Comparison of ENCODE assay signal across 36 mouse cellular contexts in the genomic region with DNA sequence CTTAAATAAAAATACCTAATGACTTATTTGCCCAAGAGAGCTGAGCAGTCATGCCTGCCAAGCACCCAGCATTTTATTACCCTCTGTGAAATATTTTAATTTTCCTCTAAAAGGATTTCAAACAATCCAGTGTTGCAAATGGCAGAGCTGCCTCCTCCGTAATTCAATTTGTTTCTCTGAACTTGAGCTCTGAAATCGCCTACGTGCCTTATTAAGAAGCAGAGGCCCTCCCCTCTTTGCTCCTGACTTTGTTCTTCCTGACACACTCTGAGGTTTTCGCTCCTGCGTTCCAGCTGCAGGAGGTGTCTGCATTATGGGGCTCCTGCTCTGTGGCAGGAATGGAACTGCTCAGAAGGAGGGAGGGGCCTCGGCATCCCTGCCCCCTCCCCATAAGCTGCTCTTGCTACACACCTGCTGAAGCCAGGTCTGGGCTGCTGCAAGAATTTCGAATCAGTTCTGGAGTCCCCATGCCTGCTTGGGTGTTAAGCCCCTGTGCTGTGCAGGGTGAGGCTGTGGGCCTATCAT. TPM values are rescaled to one million over a fixed set of nuclear protein-coding genes. Genes with fewer than 3 reads are reported as not detected.
DNase-seq lines count a peak whose midpoint lies in the region; ATAC-seq and TF ChIP-seq lines count a peak whose summit lies in the region.
"Had no signal": no experiment of that assay in that cellular context is flagged by ENCODE, and none has a peak within 500 bp of the region (broad histone marks: within the 10 kb centered on the region; RNA-seq: fewer than 3 reads in every experiment).

No protein-coding gene starts in this region.

- H3K27me3 ChIP-seq in limb, embryonic 14.5 days (ENCODE audit: control insufficient read depth, insufficient read depth, low read length): no peaks in the 10 kb centered on the region
- H3K27me3 ChIP-seq: forebrain, embryonic 15.5 days; hindbrain, embryonic 13.5 days; liver, embryonic 15.5 days; stomach, embryonic 15.5 days had no signal

- TF ChIP-seq POLR2A in limb, embryonic 14.5 days (IDR thresholded peaks at IDR 0.05; ENCODE audit: borderline replicate concordance, extremely low read depth, insufficient read depth, insufficient read length): no peak

- WGBS in limb, embryonic 14.5 days: 19% methylated on average over 7 of the region's 7 CpGs

- no peaks in the 10 kb centered on the region for H3K9me3 ChIP-seq in limb, embryonic 14.5 days (ENCODE audit: control insufficient read depth, low read length)
- H3K9me3 ChIP-seq: forebrain, embryonic 15.5 days; heart, embryonic 12.5 days; hindbrain, embryonic 13.5 days; liver, embryonic 15.5 days; stomach, embryonic 15.5 days had no signal

- no peaks in the 10 kb centered on the region for H3K36me3 ChIP-seq in limb, embryonic 14.5 days (ENCODE audit: control insufficient read depth, insufficient read depth, low read length)
- H3K36me3 ChIP-seq: heart, embryonic 12.5 days; liver, embryonic 15.5 days; stomach, embryonic 15.5 days had no signal

- H3K4me2 ChIP-seq in limb, embryonic 14.5 days (replicated peaks; ENCODE audit: low read depth, low read length, severe bottlenecking): no peak overlapping the region
- H3K4me2 ChIP-seq: forebrain, embryonic 15.5 days; heart, embryonic 12.5 days; hindbrain, embryonic 13.5 days; liver, embryonic 15.5 days; lung, embryonic 14.5 days; stomach, embryonic 15.5 days had no signal

- H3K9ac ChIP-seq in limb, embryonic 14.5 days (ENCODE audit: low read depth, low read length, severe bottlenecking): no peak overlapping the region
- H3K9ac ChIP-seq: forebrain, embryonic 15.5 days; heart, embryonic 12.5 days; hindbrain, embryonic 13.5 days; liver, embryonic 15.5 days; lung, embryonic 14.5 days; stomach, embryonic 15.5 days had no signal

- no peak for TF ChIP-seq CTCF in layer of hippocampus, adult 2 months (conservative IDR thresholded peaks at IDR 0.05)

- H3K4me3 ChIP-seq in layer of hippocampus, adult 2 months: no peak overlapping the region
- H3K4me3 ChIP-seq in limb, embryonic 14.5 days (replicated peaks; ENCODE audit: low read length): no peak overlapping the region
- H3K4me3 ChIP-seq: forebrain, embryonic 15.5 days; gastrocnemius, adult 2 months; heart, embryonic 12.5 days; hindbrain, embryonic 13.5 days; liver, embryonic 15.5 days; stomach, embryonic 15.5 days had no signal

- no peak for DNase-seq in layer of hippocampus, adult 2 months (ENCODE audit: low spot score in 2 of 2)
- no peak for DNase-seq in layer of hippocampus, postnatal 25 days (ENCODE audit: extremely low spot score in 1 of 2, low spot score in 1 of 2)
- peak; percentile 83 for DNase-seq in brain, adult 2 months (ENCODE audit: low read depth, low spot score)
- DNase-seq in limb, embryonic 14.5 days (ENCODE audit: low spot score): peak; percentile 36
- peak; percentile 63 for DNase-seq in telencephalon, adult 2 months (ENCODE audit: low read depth, low spot score)
- DNase-seq in left cerebral cortex, adult 18-20 months (ENCODE audit: low spot score in 2 of 2): no peak
- no peak for DNase-seq in adrenal gland, postnatal 25 days
- DNase-seq: cerebellum, adult 8-10 months; cerebellum, postnatal 25 days; gastrocnemius, adult 2 months; gastrocnemius, postnatal 36 days; heart, adult 18-20 months; heart, postnatal 4 days; kidney, adult 11 months; kidney, postnatal 25 days; layer of hippocampus, postnatal 36 days; lung, embryonic 14.5 days; lung, postnatal 14 days; midbrain, embryonic 14.5 days; right cerebral cortex, postnatal 25 days; thymus, adult 18-20 months; thymus, postnatal 36 days had no signal

- peak; percentile 26; the same call in 1 of the 2 replicates for ATAC-seq in limb, embryonic 14.5 days (ENCODE audit: low FRiP score, low read depth)
- ATAC-seq: CD4-positive, CD25-positive, alpha-beta regulatory T cell, adult 4 months; forebrain, embryonic 15.5 days; inflammation-experienced regulatory T-cells, adult 6 months had no signal

- H3K27ac ChIP-seq in layer of hippocampus, adult 2 months: peak overlapping the region; percentile 69
- no peak overlapping the region for H3K27ac ChIP-seq in limb, embryonic 14.5 days (replicated peaks; ENCODE audit: low read depth, low read length)
- H3K27ac ChIP-seq: forebrain, embryonic 15.5 days; gastrocnemius, adult 2 months; hindbrain, embryonic 13.5 days; liver, embryonic 15.5 days; stomach, embryonic 15.5 days had no signal

- 0 out of 2 replicates have a peak, but pooled peaks cover 2% of the 10 kb centered on the region for H3K4me1 ChIP-seq in limb, embryonic 14.5 days (ENCODE audit: control insufficient read depth, insufficient read depth, low read length)
- H3K4me1 ChIP-seq: forebrain, embryonic 15.5 days; heart, embryonic 12.5 days; hindbrain, embryonic 13.5 days; liver, embryonic 15.5 days; stomach, embryonic 15.5 days had no signal

RNA-seq across cellular contexts. Expression of a gene that starts 37.7 kb away (rescaled TPM):
- 10 to 100 TPM; 73.4 to 77.3 TPM for total RNA-seq in layer of hippocampus, adult 2 months (2021)
- 10 to 100 TPM; 73.9 to 78.5 TPM for total RNA-seq in layer of hippocampus, postnatal 25 days (2021)
- polyA plus RNA-seq in limb, embryonic 14.5 days (2012; rRNA removed): 314 and 328 TPM in 2 replicates
- 318 and 326 TPM in 2 replicates for polyA plus RNA-seq in limb, embryonic 14.5 days (2014; fragmentation: Nextera tagmentation; extraction: Ambion mirVana)
- total RNA-seq in left cerebral cortex, adult 18-20 months (2021): 10 to 100 TPM; 62.7 to 66.2 TPM
- total RNA-seq in adrenal gland, postnatal 25 days (2021): 109 and 115 TPM in 2 replicates

RNA-seq across cellular contexts. Expression of a gene that starts 58.6 kb away (rescaled TPM):
- total RNA-seq in layer of hippocampus, adult 2 months (2021): not detected
- total RNA-seq in layer of hippocampus, postnatal 25 days (2021): under 1 TPM in 1 of 2 experiments, not detected in 1; 0.57 TPM
- 0.11 and 0.13 TPM in 2 replicates for polyA plus RNA-seq in limb, embryonic 14.5 days (2012; rRNA removed)
- not detected in 2 replicates for polyA plus RNA-seq in limb, embryonic 14.5 days (2014; fragmentation: Nextera tagmentation; extraction: Ambion mirVana)
- not detected for total RNA-seq in left cerebral cortex, adult 18-20 months (2021)
- not detected in 2 replicates for total RNA-seq in adrenal gland, postnatal 25 days (2021)
- total RNA-seq: adrenal gland, adult 18-20 months; gastrocnemius, postnatal 36 days; heart, adult 18-20 months; heart, postnatal 4 days; layer of hippocampus, adult 8-10 months; layer of hippocampus, postnatal 36 days; left cerebral cortex, postnatal 14 days; liver, adult 2 months; monocyte, adult 5-6 weeks had no signal
- polyA plus RNA-seq: CD4-positive, CD25-positive, alpha-beta regulatory T cell, adult 4 months; embryonic facial prominence, embryonic 11.5 days; heart, embryonic 12.5 days; heart, postnatal 0 days; liver, adult 2 months; liver, embryonic 15.5 days; lung, embryonic 14.5 days had no signal

Comparison
In these comparisons a context has a peak if more than half of its experiments do, and no peak if none do; other contexts are left out.
1. DNase-seq: peak in brain, adult 2 months (single experiment), limb, embryonic 14.5 days (single experiment) and telencephalon, adult 2 months (single experiment); none in layer of hippocampus, adult 2 months (0 of 2), layer of hippocampus, postnatal 25 days (0 of 2), left cerebral cortex, adult 18-20 months (0 of 2) and adrenal gland, postnatal 25 days (single experiment).